Mouse (Mus musculus): ENCODE measurements at regions not wholly inside any gene's neighbourhood (a gene's known extent, or its start where the extent isn't known, plus 50 kb on each side); places are given as distances from the start of the nearest gene placed in this dataset.
"Not testable (repeated sequence)": the region's sequence is repeated elsewhere in the genome, so short reads cannot be mapped to it uniquely, and the experiment has no call there.

DNA sequence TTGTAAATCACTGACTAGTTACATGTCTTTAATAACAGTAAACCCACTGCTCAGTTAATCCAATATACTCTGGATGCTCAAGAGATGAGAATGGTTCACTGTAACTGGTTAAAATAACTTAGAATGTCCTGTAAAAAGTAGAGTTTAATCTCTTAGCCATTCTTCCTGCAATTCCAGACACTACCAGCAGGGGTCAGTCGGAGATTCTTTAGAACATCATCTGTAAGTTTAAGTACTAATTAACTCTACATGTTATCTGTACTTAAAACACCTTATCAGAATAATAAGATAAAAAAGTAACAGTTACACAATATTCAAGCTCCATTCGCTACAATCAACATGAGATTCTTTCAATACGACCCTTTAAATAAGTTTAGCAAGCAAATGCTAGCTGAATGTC is 58.7 kb upstream of the Olig3 start:
- H3K4me3 ChIP-seq (replicated peaks; ENCODE audit: low read length), result no peak overlapping the region
- no peak overlapping the region for H3K9ac ChIP-seq
- H3K27ac ChIP-seq, result no peak overlapping the region
- H3K9me3 ChIP-seq (ENCODE audit: control insufficient read depth, low read length), result 0 out of 2 replicates have a peak, but pooled peaks cover 5% of the 10 kb centered on the region
- H3K27me3 ChIP-seq (ENCODE audit: control insufficient read depth, insufficient read depth, low read length), result no peaks in the 10 kb centered on the region
- ATAC-seq (ENCODE audit: low FRiP score) (no peak), DNase-seq (ENCODE audit: low spot score) (peak; percentile 38)
- H3K4me2 ChIP-seq (replicated peaks), result no peak overlapping the region
- H3K4me1 ChIP-seq (replicated peaks; ENCODE audit: control insufficient read depth, insufficient read depth, low read length), result no peaks in the 10 kb centered on the region
- 60% methylated on average over 3 of the region's 3 CpGs for WGBS
- no peaks in the 10 kb centered on the region for H3K36me3 ChIP-seq (replicated peaks; ENCODE audit: control insufficient read depth, insufficient read depth)

DNA sequence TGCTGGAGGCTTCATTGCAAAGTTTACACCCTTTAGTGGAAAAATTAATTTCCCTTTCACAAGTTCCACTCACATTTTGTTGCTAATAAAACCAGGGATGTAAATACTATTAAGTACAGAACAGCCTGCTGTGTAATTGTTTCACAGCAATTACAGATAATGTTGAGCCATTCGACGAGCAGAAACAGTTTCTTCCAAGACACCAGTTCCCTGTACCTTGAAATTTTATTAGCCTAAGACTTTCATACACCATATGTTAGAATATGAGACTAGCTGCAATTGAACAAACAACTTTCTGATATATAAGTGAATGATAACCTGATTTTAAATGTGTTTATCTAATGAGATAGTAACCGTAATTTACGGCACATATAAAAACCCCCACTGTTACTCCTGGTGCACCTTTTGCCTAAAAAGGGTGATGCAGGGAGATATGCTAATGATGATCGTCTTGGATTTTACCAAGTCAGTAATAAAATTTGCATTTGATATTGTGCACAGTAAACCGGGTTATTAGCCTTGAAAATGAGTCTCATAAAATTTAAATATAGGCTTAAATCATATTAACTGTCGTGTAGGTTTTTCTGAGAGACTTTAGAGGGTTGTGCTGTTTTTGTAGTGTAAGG is 60.8 kb upstream of the Olig3 start:
- Histone ChIP-seq H3K4me1 (replicated peaks; ENCODE audit: control insufficient read depth, insufficient read depth, low read length) (no peaks in the 10 kb centered on the region), H3K4me3 (replicated peaks; ENCODE audit: low read length) (no peak overlapping the region), H3K27ac (no peak overlapping the region), H3K27me3 (ENCODE audit: control insufficient read depth, insufficient read depth, low read length) (no peaks in the 10 kb centered on the region), H3K4me2 (replicated peaks) (no peak overlapping the region), H3K9ac (no peak overlapping the region), H3K36me3 (replicated peaks; ENCODE audit: control insufficient read depth, insufficient read depth) (no peaks in the 10 kb centered on the region), H3K9me3 (ENCODE audit: control insufficient read depth, low read length) (0 out of 2 replicates have a peak, but pooled peaks cover 5% of the 10 kb centered on the region)
- no peak for DNase-seq (ENCODE audit: low spot score)
- no peak for ATAC-seq (ENCODE audit: low FRiP score)
- 72% methylated on average over 7 of the region's 7 CpGs for WGBS

DNA sequence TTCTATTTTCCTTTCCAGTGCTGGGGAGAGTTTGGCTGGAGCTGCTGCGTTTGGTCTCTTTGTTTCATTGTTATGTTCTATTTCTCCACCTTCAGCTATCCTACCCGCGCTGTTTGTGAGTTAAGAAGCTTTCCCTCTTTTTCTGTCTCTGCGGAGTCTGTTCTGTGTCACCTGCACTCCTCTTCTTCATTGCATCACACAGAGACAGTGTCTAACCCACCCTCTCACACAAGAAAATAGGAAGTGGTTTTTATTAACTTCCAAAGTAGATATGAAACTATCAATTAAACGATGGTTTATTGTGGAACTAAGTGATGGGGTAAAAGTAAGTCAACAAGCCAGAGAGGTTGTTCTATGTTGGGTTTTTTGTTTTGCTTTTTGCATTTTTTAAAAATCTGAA is 64.9 kb upstream of the Olig3 start:
- no peak for DNase-seq (ENCODE audit: low spot score)
- H3K4me3 ChIP-seq (replicated peaks; ENCODE audit: low read length), result no peak overlapping the region
- no peaks in the 10 kb centered on the region for H3K36me3 ChIP-seq (replicated peaks; ENCODE audit: control insufficient read depth, insufficient read depth)
- no peak overlapping the region for H3K27ac ChIP-seq
- ATAC-seq (ENCODE audit: low FRiP score), result no peak
- WGBS, result 72% methylated on average over 5 of the region's 5 CpGs
- no peaks in the 10 kb centered on the region for H3K27me3 ChIP-seq (ENCODE audit: control insufficient read depth, insufficient read depth, low read length)
- H3K9me3 ChIP-seq (ENCODE audit: control insufficient read depth, low read length), result no peaks in the 10 kb centered on the region
- H3K9ac ChIP-seq, result no peak overlapping the region
- H3K4me1 ChIP-seq (replicated peaks; ENCODE audit: control insufficient read depth, insufficient read depth, low read length), result no peaks in the 10 kb centered on the region
- no peak overlapping the region for H3K4me2 ChIP-seq (replicated peaks)

DNA sequence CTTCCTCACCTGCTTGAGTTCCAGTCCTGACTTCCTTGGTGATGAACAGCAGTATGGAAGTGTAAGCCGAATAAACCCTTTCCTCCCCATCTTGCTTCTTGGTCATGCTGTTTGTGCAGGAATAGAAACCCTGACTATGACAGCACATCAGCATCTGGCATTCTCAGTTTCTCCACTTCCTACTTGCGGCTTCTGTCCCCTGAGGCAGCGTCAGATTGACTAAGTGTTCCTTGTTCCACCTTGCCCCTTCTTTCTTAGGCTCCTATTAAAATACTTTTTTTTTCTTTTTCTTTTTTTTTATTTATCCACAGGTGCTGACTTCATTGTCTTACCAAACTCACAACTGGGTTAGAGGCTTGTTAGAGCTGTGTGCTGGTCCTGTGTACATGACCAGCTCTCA is 65.3 kb upstream of the Olig3 start:
- not testable (repeated sequence) for H3K4me1 ChIP-seq (replicated peaks; ENCODE audit: control insufficient read depth, insufficient read depth, low read length); H3K4me2 ChIP-seq (replicated peaks); H3K4me3 ChIP-seq (replicated peaks; ENCODE audit: low read length); H3K9ac ChIP-seq; H3K27ac ChIP-seq; H3K9me3 ChIP-seq (ENCODE audit: control insufficient read depth, low read length); ATAC-seq (ENCODE audit: low FRiP score); DNase-seq (ENCODE audit: low spot score); H3K36me3 ChIP-seq (replicated peaks; ENCODE audit: control insufficient read depth, insufficient read depth); H3K27me3 ChIP-seq (ENCODE audit: control insufficient read depth, insufficient read depth, low read length)
- WGBS, result 89% methylated on average over 3 of the region's 3 CpGs

DNA sequence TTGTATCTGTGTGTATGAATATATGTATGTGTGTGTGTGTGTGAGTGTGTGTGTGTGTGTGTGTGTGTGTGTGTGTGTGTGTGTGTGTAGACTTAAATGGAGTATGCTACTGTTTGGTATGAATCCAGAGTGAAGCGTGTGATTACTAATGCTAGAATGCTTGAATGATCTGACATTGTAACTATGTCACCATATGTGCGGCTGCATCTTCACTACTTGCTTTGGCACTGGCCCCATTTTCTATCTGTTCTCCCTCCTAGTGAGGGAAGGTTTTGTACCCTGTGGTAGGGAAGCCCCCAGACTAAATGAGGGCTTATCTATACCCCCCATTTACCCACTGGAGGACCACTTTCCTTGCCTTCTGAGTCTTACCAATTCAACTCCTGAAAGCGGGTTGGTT is 74.2 kb upstream of the Olig3 start:
- H3K4me3 ChIP-seq (replicated peaks; ENCODE audit: low read length), result no peak overlapping the region
- no peaks in the 10 kb centered on the region for H3K9me3 ChIP-seq (ENCODE audit: control insufficient read depth, low read length)
- H3K4me2 ChIP-seq (replicated peaks), result no peak overlapping the region
- H3K9ac ChIP-seq, result no peak overlapping the region
- no peak overlapping the region for H3K27ac ChIP-seq
- DNase-seq (ENCODE audit: low spot score), result no peak
- 0 out of 2 replicates have a peak, but pooled peaks cover 5% of the 10 kb centered on the region for H3K27me3 ChIP-seq (ENCODE audit: control insufficient read depth, insufficient read depth, low read length)
- 91% methylated on average over 3 of the region's 3 CpGs for WGBS
- H3K36me3 ChIP-seq (replicated peaks; ENCODE audit: control insufficient read depth, insufficient read depth), result no peaks in the 10 kb centered on the region
- no peaks in the 10 kb centered on the region for H3K4me1 ChIP-seq (replicated peaks; ENCODE audit: control insufficient read depth, insufficient read depth, low read length)
- ATAC-seq (ENCODE audit: low FRiP score), result no peak

DNA sequence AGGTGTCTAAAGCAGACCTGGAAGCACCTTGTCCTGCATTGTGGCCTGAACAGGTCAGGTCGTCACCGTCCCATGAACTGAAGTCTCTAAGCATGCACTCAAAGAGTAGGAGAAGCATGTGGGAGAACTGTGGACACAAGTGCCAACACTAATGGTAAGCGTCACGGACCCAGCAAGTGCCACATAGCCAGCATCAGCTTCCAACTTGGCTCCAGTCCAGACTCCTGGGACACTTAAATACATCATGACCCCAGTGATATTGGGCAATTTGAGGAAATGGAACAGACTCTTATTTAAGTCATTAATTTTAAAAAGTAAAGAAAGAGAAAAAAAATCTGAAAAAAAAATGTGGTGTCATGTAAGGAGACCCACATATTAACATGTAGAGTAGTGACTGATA is 75.3 kb upstream of the Olig3 start:
- WGBS, result 79% methylated on average over 4 of the region's 4 CpGs
- Histone ChIP-seq H3K4me1 (replicated peaks; ENCODE audit: control insufficient read depth, insufficient read depth, low read length) (no peaks in the 10 kb centered on the region), H3K27me3 (ENCODE audit: control insufficient read depth, insufficient read depth, low read length) (0 out of 2 replicates have a peak, but pooled peaks cover 5% of the 10 kb centered on the region), H3K9ac (no peak overlapping the region), H3K27ac (no peak overlapping the region), H3K36me3 (replicated peaks; ENCODE audit: control insufficient read depth, insufficient read depth) (no peaks in the 10 kb centered on the region), H3K4me3 (replicated peaks; ENCODE audit: low read length) (no peak overlapping the region), H3K9me3 (ENCODE audit: control insufficient read depth, low read length) (no peaks in the 10 kb centered on the region), H3K4me2 (replicated peaks) (no peak overlapping the region)
- ATAC-seq (ENCODE audit: low FRiP score) (no peak), DNase-seq (ENCODE audit: low spot score) (no peak)

DNA sequence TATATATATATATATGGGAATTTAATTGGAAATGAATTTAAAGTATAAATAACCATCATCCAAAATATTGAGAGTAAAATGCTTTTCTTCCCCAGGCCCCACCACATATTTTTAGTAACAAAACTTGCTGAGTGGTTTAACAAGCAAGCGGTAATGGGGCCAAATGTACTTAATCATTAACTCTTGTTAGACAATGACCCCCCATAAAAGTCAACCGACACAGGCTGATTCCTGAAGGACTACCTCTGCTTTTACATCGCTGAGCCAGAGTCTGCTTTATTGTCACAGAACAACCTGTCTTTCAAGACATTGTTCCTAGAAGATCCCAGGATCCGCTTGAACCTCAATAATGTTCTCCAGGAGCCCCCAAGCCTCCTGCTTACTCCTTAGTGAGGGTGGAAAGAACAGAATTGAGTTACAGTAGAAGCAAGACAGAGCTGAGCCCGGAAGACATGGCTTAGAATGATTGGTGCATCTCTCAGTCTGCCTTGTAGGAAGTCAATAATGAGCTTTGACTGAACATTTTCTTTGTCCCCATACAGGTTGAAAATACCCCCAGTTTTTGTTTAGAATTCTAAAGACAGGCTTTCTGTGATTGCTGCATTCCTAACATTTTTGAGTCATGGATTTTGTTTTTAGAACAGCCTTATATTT is 78.0 kb upstream of the Olig3 start:
- H3K9me3 ChIP-seq (ENCODE audit: control insufficient read depth, low read length), result no peaks in the 10 kb centered on the region
- no peak overlapping the region for H3K4me2 ChIP-seq (replicated peaks)
- H3K4me1 ChIP-seq (replicated peaks; ENCODE audit: control insufficient read depth, insufficient read depth, low read length), result no peaks in the 10 kb centered on the region
- H3K9ac ChIP-seq, result no peak overlapping the region
- whole genome bisulfite sequencing, result 51% methylated on average over 5 of the region's 5 CpGs
- no peak overlapping the region for H3K27ac ChIP-seq
- 0 out of 2 replicates have a peak, but pooled peaks cover 5% of the 10 kb centered on the region for H3K27me3 ChIP-seq (ENCODE audit: control insufficient read depth, insufficient read depth, low read length)
- no peak for DNase-seq (ENCODE audit: low spot score)
- ATAC-seq (ENCODE audit: low FRiP score), result no peak
- H3K4me3 ChIP-seq (replicated peaks; ENCODE audit: low read length), result no peak overlapping the region
- no peaks in the 10 kb centered on the region for H3K36me3 ChIP-seq (replicated peaks; ENCODE audit: control insufficient read depth, insufficient read depth)

DNA sequence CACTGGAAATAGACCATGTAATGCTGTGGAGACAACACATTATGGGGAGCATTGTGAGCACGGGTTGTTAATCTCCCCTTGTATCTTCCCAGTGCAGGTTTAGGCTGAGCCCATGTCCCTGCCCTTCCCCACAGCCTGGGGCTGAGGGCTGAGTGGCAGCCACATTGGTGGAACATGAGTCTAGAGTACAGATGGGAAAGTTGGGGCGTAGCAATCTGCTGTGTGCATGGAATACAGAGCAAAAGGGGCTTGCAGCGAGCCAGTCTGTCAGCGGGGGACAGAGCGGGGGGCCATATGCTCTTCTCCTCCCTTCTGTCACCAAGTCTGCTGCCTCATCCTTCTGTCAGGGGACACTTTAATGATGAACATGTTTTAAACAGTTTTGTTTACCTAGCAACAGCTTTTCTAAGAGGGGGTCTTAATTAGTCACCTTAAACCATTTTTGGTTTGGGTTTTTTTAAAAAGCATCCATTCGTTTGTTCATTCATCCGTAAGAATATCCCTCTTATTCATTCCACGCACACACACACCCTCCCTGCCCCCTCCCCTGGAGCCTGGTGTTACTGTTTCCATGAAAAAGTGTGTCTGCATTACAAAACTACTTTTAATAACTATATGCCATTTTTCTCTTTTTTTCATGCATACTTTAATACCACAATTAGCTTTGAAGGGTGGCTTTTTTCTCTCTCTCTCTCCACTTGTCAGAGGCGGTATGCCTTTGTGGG is 79.1 kb upstream of the Olig3 start:
- ATAC-seq (ENCODE audit: low FRiP score) (peak; percentile 83), DNase-seq (ENCODE audit: low spot score) (peak; percentile 34)
- Histone ChIP-seq H3K4me2 (replicated peaks) (no peak overlapping the region), H3K27me3 (ENCODE audit: control insufficient read depth, insufficient read depth, low read length) (0 out of 2 replicates have a peak, but pooled peaks cover 5% of the 10 kb centered on the region), H3K4me1 (replicated peaks; ENCODE audit: control insufficient read depth, insufficient read depth, low read length) (no peaks in the 10 kb centered on the region), H3K9me3 (ENCODE audit: control insufficient read depth, low read length) (no peaks in the 10 kb centered on the region), H3K27ac (no peak overlapping the region), H3K36me3 (replicated peaks; ENCODE audit: control insufficient read depth, insufficient read depth) (no peaks in the 10 kb centered on the region), H3K4me3 (replicated peaks; ENCODE audit: low read length) (no peak overlapping the region), H3K9ac (no peak overlapping the region)
- WGBS, result 21% methylated on average over 9 of the region's 9 CpGs

DNA sequence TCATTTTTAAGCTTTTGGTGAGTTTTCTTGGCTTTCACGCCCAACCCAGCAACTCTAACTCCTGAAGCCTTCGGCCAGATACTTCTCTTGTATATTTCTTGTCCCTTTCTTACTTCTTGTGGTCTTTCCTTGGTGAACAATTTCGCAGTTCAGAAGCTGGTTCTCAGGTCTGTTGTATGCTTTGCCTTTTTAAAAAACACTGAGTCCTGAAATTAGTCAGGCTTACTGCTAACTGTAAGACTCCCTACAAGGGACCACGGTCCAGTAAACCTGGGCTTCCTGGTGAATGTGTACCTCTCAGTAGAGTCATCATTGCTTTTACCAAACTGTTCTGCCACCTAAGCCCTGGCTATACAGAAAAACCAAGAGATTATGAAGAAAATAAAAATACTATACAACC is 81.3 kb upstream of the Olig3 start:
- no peak overlapping the region for H3K9ac ChIP-seq
- WGBS, result 92% methylated on average over 4 of the region's 4 CpGs
- ATAC-seq (ENCODE audit: low FRiP score) (no peak), DNase-seq (ENCODE audit: low spot score) (no peak)
- no peaks in the 10 kb centered on the region for H3K4me1 ChIP-seq (replicated peaks; ENCODE audit: control insufficient read depth, insufficient read depth, low read length)
- 0 out of 2 replicates have a peak, but pooled peaks cover 5% of the 10 kb centered on the region for H3K27me3 ChIP-seq (ENCODE audit: control insufficient read depth, insufficient read depth, low read length)
- no peaks in the 10 kb centered on the region for H3K9me3 ChIP-seq (ENCODE audit: control insufficient read depth, low read length)
- H3K4me3 ChIP-seq (replicated peaks; ENCODE audit: low read length), result no peak overlapping the region
- no peak overlapping the region for H3K27ac ChIP-seq
- H3K36me3 ChIP-seq (replicated peaks; ENCODE audit: control insufficient read depth, insufficient read depth), result no peaks in the 10 kb centered on the region
- H3K4me2 ChIP-seq (replicated peaks), result no peak overlapping the region
